Mouse (Mus musculus): ENCODE results near the gene Dexi. TPM values are rescaled to one million over a fixed set of nuclear protein-coding genes. Genes with fewer than 3 reads are reported as not detected.

Gene Dexi
- total RNA-seq (2023), result 19.5 TPM

DNA sequence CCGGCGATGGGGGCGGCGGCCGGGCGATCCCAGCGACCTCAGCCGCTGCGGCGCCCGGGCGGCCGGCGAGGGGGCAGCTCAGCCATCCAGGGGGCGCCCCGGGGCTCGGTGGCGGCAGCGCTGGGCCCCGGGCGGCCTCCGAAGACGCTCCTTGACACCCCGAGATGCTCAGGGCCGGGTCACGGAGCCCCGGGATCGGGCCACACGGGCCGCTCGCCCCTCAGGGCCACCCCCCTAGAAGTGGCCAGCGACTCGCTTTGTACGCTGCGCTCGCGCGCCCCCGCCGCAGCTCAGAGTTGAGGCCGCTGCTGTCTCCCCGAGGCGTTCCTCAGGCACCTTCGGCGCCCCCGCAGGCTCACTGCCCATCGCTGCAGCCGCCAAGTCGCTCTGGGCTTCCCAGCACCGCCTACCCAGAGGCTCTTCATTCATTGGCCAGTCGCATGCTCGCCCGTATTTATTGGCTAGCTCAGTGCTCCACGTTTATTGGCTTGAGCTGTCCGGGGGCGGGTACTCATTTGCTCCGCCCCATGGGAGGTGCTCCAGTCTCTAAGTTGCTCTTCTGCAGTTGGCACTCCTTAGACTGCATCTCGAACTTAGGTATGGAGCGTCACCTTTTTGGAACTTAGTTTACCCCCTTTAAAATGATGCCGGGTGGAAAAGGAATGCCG lies at the start of gene Dexi:
Dexi (minus strand) TSS at position 357 of the 668 bp plus-strand sequence.

DNA sequence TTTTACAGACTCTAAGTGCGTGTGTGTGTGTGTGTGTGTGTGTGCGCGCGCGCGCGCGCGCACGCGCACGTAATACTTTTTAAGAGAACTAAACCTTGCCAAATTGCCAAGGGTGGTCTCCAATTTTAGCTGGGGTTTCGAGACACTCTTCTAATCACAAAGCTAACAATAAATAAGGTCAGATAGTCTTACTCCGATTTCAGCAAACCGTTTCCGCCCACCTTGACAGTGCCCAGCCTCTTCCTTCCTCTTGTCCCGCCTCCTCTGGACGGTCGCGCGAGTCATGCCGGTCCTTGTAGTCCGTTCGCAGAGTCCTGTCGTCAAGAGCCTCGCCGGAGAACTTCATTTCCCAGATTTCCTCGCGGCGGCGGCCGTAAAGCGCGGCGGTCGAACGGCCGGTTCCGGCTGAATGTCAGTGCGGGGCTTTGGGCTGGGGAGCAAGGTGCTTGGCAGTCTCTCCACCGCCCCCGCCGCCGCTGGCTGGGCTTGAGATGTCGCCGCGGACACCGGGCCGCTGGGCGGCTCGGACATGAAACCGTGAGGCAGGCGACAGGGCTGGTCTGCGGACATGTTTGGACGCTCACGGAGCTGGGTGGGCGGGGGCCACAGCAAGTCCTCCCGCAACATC lies 2.3 kb upstream of the Dexi start, which contains the start of gene Clec16a:
Clec16a (plus strand) TSS at position 345 of the 628 bp plus-strand sequence.

DNA sequence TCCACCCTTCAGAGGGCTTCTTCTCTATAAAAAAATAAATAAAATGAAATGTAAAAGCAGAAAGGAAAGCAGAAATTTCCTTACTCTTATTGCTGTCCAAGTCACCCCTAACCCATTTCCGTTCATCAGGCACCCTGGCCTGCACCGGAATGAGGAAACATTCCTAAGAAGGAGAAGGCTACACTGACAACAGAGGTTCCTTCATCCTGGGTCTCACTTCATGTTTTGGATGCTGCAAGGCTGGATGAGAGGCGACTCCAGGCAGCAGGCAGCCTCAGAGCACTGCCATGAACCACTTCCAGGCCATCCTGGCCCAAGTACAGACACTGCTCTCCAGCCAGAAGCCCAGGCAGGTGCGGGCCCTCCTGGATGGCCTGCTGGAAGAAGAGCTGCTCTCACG lies 63.0 kb downstream of the Dexi start, which contains the start of gene Ciita:
Ciita (plus strand) TSS at position 203 of the 400 bp plus-strand sequence.

Other genes with a start within 250 kb of the Dexi start
- not detected for gene Emp2, start 229.1 kb downstream of the Dexi start, total RNA-seq (2023)
- not detected for gene Tekt5, start 147.6 kb downstream of the Dexi start, total RNA-seq (2023)
- gene Nubp1, start 131.1 kb downstream of the Dexi start, total RNA-seq (2023), result 39.3 TPM
- gene Tvp23a, start 95.7 kb downstream of the Dexi start, total RNA-seq (2023), result not detected
- gene Ciita, start 63.0 kb downstream of the Dexi start, total RNA-seq (2023), result 23.7 TPM
- gene Clec16a, start 2.3 kb upstream of the Dexi start, total RNA-seq (2023), result 31.7 TPM
- gene Socs1, start 242.5 kb upstream of the Dexi start, total RNA-seq (2023), result 23.9 TPM
- gene Tnp2, start 245.6 kb upstream of the Dexi start, total RNA-seq (2023), result not detected
- not detected for gene Prm3, start 247.9 kb upstream of the Dexi start, total RNA-seq (2023)

Measured in CD8-positive naive resting alpha-beta T cell, adult 57 days (primary cell).